Mouse (Mus musculus) hindbrain, embryonic 15.5 days (tissue): ENCODE results near the gene Arhgdig. TPM values are rescaled to one million over a fixed set of nuclear protein-coding genes. Genes with fewer than 3 reads are reported as not detected.

ENCODE experiments used
- ATAC-seq: fragments of 200-750 bp; cut with Nextera tagmentation; 2 replicates; pipeline ENCODE4 v1.8.0; 2017; ENCODE audit warnings: low read depth, moderate number of reproducible peaks, moderate TSS enrichment; ENCODE audit not compliant: low FRiP score
- H3K27ac ChIP-seq: fragments of 300-500 bp; sonication (generic); replicated peaks from 2 replicates; pipeline ENCODE4 v1.5.1; 2015; ENCODE audit warnings: mild to moderate bottlenecking, inconsistent platforms
- H3K27me3 ChIP-seq: fragments of 300-500 bp; sonication (generic); 2 replicates; pipeline ENCODE4 v1.6.1; 2015; ENCODE audit warnings: control low read depth, inconsistent platforms
- H3K36me3 ChIP-seq: fragments of 300-500 bp; sonication (generic); 2 replicates; pipeline ENCODE4 v1.6.1; 2015; ENCODE audit warnings: control low read depth, inconsistent platforms
- H3K4me1 ChIP-seq: fragments of 300-500 bp; sonication (generic); replicated peaks from 2 replicates; pipeline ENCODE4 v1.6.1; 2015; ENCODE audit warnings: control low read depth, inconsistent platforms
- H3K4me2 ChIP-seq: fragments of 300-500 bp; sonication (generic); 2 replicates; pipeline ENCODE4 v1.6.1; 2015; ENCODE audit warnings: moderate library complexity, mild to moderate bottlenecking, inconsistent platforms
- H3K4me3 ChIP-seq: fragments of 300-500 bp; sonication (generic); 2 replicates; pipeline ENCODE4 v1.5.1; 2015; ENCODE audit warnings: mild to moderate bottlenecking, inconsistent platforms
- H3K9ac ChIP-seq: fragments of 300-500 bp; sonication (generic); 2 replicates; pipeline ENCODE4 v1.6.1; 2015; ENCODE audit warnings: inconsistent platforms
- H3K9me3 ChIP-seq: fragments of 300-500 bp; sonication (generic); 2 replicates; pipeline ENCODE4 v1.6.1; 2016; ENCODE audit warnings: control low read depth, inconsistent platforms
- WGBS: fragments of 180-500 bp; shearing (Covaris S2); methylation state at CpG from one replicate; pipeline ENCODE4 v1.1.7; 2015; 5-methylcytosine and 5-hydroxymethylcytosine counted together
- polyA plus RNA-seq: library from polyadenylated mRNA; unstranded; fragments of >200 nt; fragmentation: Nextera tagmentation; extraction: Ambion mirVana; gene quantifications from 2 replicates; pipeline ENCODE4 v1.2.1, GENCODE M21; 2015

Gene Arhgdig
- polyA plus RNA-seq, 1 experiment from 2014 or later = 193 TPM

- WGBS = 97% methylated on average over 2 of the region's 2 CpGs
- H3K4me1 ChIP-seq = no peaks in the 10 kb centered on the region; the same call in 1 of the 2 replicates
- no peak overlapping the region for H3K9ac ChIP-seq
- H3K27ac ChIP-seq = no peak overlapping the region
- no peak overlapping the region for H3K4me2 ChIP-seq
- H3K4me3 ChIP-seq = no peak overlapping the region
- H3K36me3 ChIP-seq = no peaks in the 10 kb centered on the region
- no peaks in the 10 kb centered on the region for H3K27me3 ChIP-seq
- H3K9me3 ChIP-seq = no peaks in the 10 kb centered on the region
- no peak for ATAC-seq
These were observed 39.5 kb downstream of the Arhgdig start for GRCm38 (mm10) chr17:26168039-26168438.

- Histone ChIP-seq H3K36me3 (no peaks in the 10 kb centered on the region), H3K27me3 (no peaks in the 10 kb centered on the region), H3K4me1 (no peaks in the 10 kb centered on the region; the same call in 1 of the 2 replicates), H3K9ac (no peak overlapping the region), H3K9me3 (no peaks in the 10 kb centered on the region), H3K27ac (no peak overlapping the region), H3K4me2 (no peak overlapping the region), H3K4me3 (no peak overlapping the region)
- 100% methylated on average over 1 of the region's 1 CpGs for WGBS
- ATAC-seq = no peak
These were observed 44.9 kb downstream of the Arhgdig start for GRCm38 (mm10) chr17:26162736-26163135.

- peaks cover 21% of the 10 kb centered on the region for H3K36me3 ChIP-seq
- no peak overlapping the region for H3K27ac ChIP-seq
- 90% methylated on average over 2 of the region's 2 CpGs for WGBS
These were observed 55.5 kb downstream of the Arhgdig start for GRCm38 (mm10) chr17:26151886-26152630.

More at GRCm38 (mm10) chr17:26151886-26152630, 55.5 kb downstream of the Arhgdig start:
- H3K9me3 ChIP-seq = no peaks in the 10 kb centered on the region
- no peaks in the 10 kb centered on the region for H3K4me1 ChIP-seq
- no peak overlapping the region for H3K4me2 ChIP-seq
- no peaks in the 10 kb centered on the region for H3K27me3 ChIP-seq
- H3K4me3 ChIP-seq = no peak overlapping the region
- no peak overlapping the region for H3K9ac ChIP-seq
- no peak for ATAC-seq

Other genes with a start within 250 kb of the Arhgdig start
- gene Capn15, start 222.0 kb downstream of the Arhgdig start, polyA plus RNA-seq = 20.2 and 27.6 TPM in 2 replicates
- gene Rab11fip3, start 138.2 kb downstream of the Arhgdig start, polyA plus RNA-seq = 27.2 and 31.0 TPM in 2 replicates
- gene Decr2, start 117.4 kb downstream of the Arhgdig start, polyA plus RNA-seq = 40.6 and 42.0 TPM in 2 replicates
- 24.3 and 25.1 TPM in 2 replicates for gene Nme4, start 112.2 kb downstream of the Arhgdig start, polyA plus RNA-seq
- 4.5 and 4.8 TPM in 2 replicates for gene Tmem8, start 94.5 kb downstream of the Arhgdig start, polyA plus RNA-seq
- gene Mrpl28, start 84.3 kb downstream of the Arhgdig start, polyA plus RNA-seq = 183 and 184 TPM in 2 replicates
- gene Axin1, start 69.1 kb downstream of the Arhgdig start, polyA plus RNA-seq = 15.5 and 15.8 TPM in 2 replicates
- 0.13 and 0.38 TPM in 2 replicates for gene Pdia2, start 8.7 kb downstream of the Arhgdig start, polyA plus RNA-seq
- gene Rgs11, start 4.8 kb downstream of the Arhgdig start, polyA plus RNA-seq = 18.7 TPM in 2 replicates
- 34.2 and 35.6 TPM in 2 replicates for gene Fam234a, start 36.5 kb upstream of the Arhgdig start, polyA plus RNA-seq
- 99.8 and 104 TPM in 2 replicates for gene Luc7l, start 45.1 kb upstream of the Arhgdig start, polyA plus RNA-seq
- gene Neurl1b, start 207.0 kb upstream of the Arhgdig start, polyA plus RNA-seq = 1.6 and 1.9 TPM in 2 replicates